Mouse (Mus musculus) urinary bladder, postnatal 0 days (tissue): Measurements from ENCODE around the gene Fzd5. TPM values are rescaled to one million over a fixed set of nuclear protein-coding genes. Genes with fewer than 3 reads are reported as not detected.

Experiments
- polyA plus RNA-seq: library from polyadenylated mRNA; unstranded; fragments of >200 nt; fragmentation: Nextera tagmentation; extraction: Ambion mirVana; gene quantifications from 2 replicates; pipeline ENCODE4 v1.2.1, GENCODE M21; 2015

Gene Fzd5
- polyA plus RNA-seq = 1.2 and 1.3 TPM in 2 replicates

DNA sequence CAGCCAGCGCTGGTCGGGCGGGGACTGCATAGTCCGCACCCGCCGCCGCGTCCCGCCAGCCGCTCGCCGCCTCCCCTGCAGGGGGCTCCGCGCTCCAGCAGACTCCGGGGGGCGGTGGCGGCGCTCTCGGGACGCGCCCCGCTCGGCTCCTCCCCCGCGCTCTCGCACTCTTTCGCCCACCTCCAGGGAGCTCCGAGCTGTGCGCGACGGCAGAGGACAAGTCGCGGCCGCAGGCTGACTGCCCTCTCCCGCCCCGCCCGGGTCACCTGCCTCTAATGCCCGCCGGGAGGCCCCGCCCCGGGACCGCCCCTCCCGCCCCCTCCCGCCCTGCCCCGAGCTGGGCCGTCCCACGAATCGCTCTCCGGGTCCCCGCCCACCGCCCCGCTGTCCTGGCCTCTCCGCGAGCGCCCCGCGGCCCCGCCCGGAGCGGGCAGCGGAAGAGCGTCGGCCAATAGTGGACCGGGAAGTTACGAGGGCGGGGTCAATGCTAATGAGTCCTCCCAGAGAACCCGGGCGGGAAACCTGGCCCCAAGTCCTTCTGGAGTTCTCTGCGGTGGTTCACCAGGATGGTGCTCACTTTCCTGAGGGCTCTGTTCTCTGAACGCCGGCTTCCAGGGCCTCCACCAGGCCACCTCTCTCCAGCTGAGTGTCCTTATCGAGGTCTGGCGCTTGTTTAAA lies at the start of gene Fzd5:
Gene Fzd5, minus strand, starts transcription at position 250 of the 678 bp plus-strand sequence.

GRCm38 (mm10) chr1:64690213-64691013 lies 47.1 kb downstream of the Fzd5 start, which contains the start of gene Ccnyl1:
Ccnyl1 (plus strand) TSS chr1:64690455.

Other genes starting within 250 kb of the Fzd5 start
- gene Creb1, start 205.1 kb downstream of the Fzd5 start, polyA plus RNA-seq = 11.7 and 12.2 TPM in 2 replicates
- 17.5 and 18.4 TPM in 2 replicates for gene Mettl21a, start 120.5 kb downstream of the Fzd5 start, polyA plus RNA-seq
- gene Ccnyl1, start 47.3 kb downstream of the Fzd5 start, polyA plus RNA-seq = 3.7 and 5.9 TPM in 2 replicates
- 2.8 and 3.8 TPM in 2 replicates for gene Plekhm3, start 219.1 kb upstream of the Fzd5 start, polyA plus RNA-seq